Mouse (Mus musculus) ES-E14 (cell line): ENCODE measurements around the gene Ldlrad2. TPM values are rescaled to one million over a fixed set of nuclear protein-coding genes. Genes with fewer than 3 reads are reported as not detected.

ENCODE experiments used
- DNase-seq: peaks from one replicate; pipeline ENCODE4 v3.0.0-alpha.2; 2013; ENCODE audit warnings: low read depth, low spot score
- H3K27ac ChIP-seq: 2 replicates; pipeline ENCODE4 v1.5.1; 2012; ENCODE audit warnings: low read depth, mild to moderate bottlenecking, low read length, moderate library complexity, mixed read lengths; ENCODE audit not compliant: poor library complexity, insufficient read depth, severe bottlenecking
- H3K36me3 ChIP-seq: 2 replicates; pipeline ENCODE4 v1.6.1; 2012; ENCODE audit warnings: mild to moderate bottlenecking, low read length, moderate library complexity, mixed read lengths; ENCODE audit not compliant: control insufficient read depth, poor library complexity, insufficient read depth, severe bottlenecking
- H3K4me1 ChIP-seq, 2 experiments: fragments of 150-350 bp in 1 of 2; sonication (generic) in 1 of 2; 2 replicates each; pipeline ENCODE4 v1.6.1; 2012; ENCODE audit warnings: low read length in 2 of 2, mild to moderate bottlenecking in 1 of 2, mixed read lengths in 1 of 2; ENCODE audit not compliant: control insufficient read depth in 2 of 2, insufficient read depth in 2 of 2, poor library complexity in 1 of 2
- H3K4me3 ChIP-seq, 2 experiments: fragments of 150-350 bp in 1 of 2; sonication (generic) in 1 of 2; 2 replicates each; pipeline ENCODE4 v1.5.1; 2012; ENCODE audit warnings: low read length in 2 of 2, low read depth in 1 of 2, mild to moderate bottlenecking in 1 of 2, mixed read lengths in 1 of 2; ENCODE audit not compliant: insufficient read depth in 1 of 2, poor library complexity in 1 of 2, severe bottlenecking in 1 of 2
- H3K9ac ChIP-seq: 2 replicates; pipeline ENCODE4 v1.6.1; 2012; ENCODE audit warnings: low read depth, mild to moderate bottlenecking, low read length, mixed read lengths; ENCODE audit not compliant: poor library complexity, insufficient read depth, severe bottlenecking
- H3K9me3 ChIP-seq: fragments of 150-350 bp; sonication (generic); 2 replicates; pipeline ENCODE4 v1.6.1; 2012; ENCODE audit warnings: low read depth, mild to moderate bottlenecking, low read length; ENCODE audit not compliant: control insufficient read depth, insufficient read depth
- MAFK ChIP-seq: IDR thresholded peaks from 2 replicates; pipeline ENCODE4 v1.6.1; 2014; ENCODE audit warnings: mild to moderate bottlenecking, low read depth, low read length, inconsistent platforms; ENCODE audit not compliant: insufficient read depth
- in situ Hi-C, 2 experiments: fragments of 600-800 bp; cut with MboI; formaldehyde crosslinking; loops; one replicate each; pipeline ENCODE4 v1.15.1; 2025; ENCODE audit warnings: low sequenced_read_pairs in 2 of 2, inconsistent platforms in 1 of 2; ENCODE audit not compliant: unreplicated experiment in 2 of 2
- total RNA-seq: library from RNA; depleted of rRNA; stranded (reverse); fragments of 300-350 nt; gene quantifications from 2 replicates; pipeline ENCODE4 v1.2.3, GENCODE M21; 2012; rRNA removed

The Ldlrad2 gene
- total RNA-seq, 1 experiment = not detected

- Histone ChIP-seq H3K4me3 (no peak overlapping the region), H3K27ac (no peak overlapping the region), H3K9me3 (no peaks in the 10 kb centered on the region), H3K36me3 (peaks cover 80% of the 10 kb centered on the region), H3K4me1 (no peaks in the 10 kb centered on the region), H3K9ac (no peak overlapping the region)
- TF ChIP-seq MAFK = no peak
- no peak for DNase-seq
- in situ Hi-C loops = no loop called here
Observed at GRCm38 (mm10) chr4:137525426-137525825, 48.9 kb downstream of the Ldlrad2 start.

Other genes starting within 250 kb of the Ldlrad2 start
- 107 and 189 TPM in 2 replicates for gene Cdc42, start 216.8 kb downstream of the Ldlrad2 start, total RNA-seq
- not detected in 2 replicates for gene Cela3a, start 164.8 kb downstream of the Ldlrad2 start, total RNA-seq
- not detected in 2 replicates for gene Cela3b, start 144.0 kb downstream of the Ldlrad2 start, total RNA-seq
- not detected in 2 replicates for gene 1700013G24Rik, start 121.3 kb downstream of the Ldlrad2 start, total RNA-seq
- gene Hspg2, start 105.8 kb downstream of the Ldlrad2 start, total RNA-seq = 226 and 278 TPM in 2 replicates
- 161 and 173 TPM in 2 replicates for gene Usp48, start 19.2 kb upstream of the Ldlrad2 start, total RNA-seq
- 13.4 and 28.4 TPM in 2 replicates for gene Rap1gap, start 90.2 kb upstream of the Ldlrad2 start, total RNA-seq
- 234 and 330 TPM in 2 replicates for gene Alpl, start 221.8 kb upstream of the Ldlrad2 start, total RNA-seq